Mouse (Mus musculus) kidney, embryonic 16.5 days (tissue): ENCODE data around the gene Wnt3a. TPM values are rescaled to one million over a fixed set of nuclear protein-coding genes. Genes with fewer than 3 reads are reported as not detected.

ENCODE experiments used
- ATAC-seq: fragments of 200-750 bp; cut with Nextera tagmentation; 2 replicates; pipeline ENCODE4 v1.8.0; 2017; ENCODE audit warnings: moderate TSS enrichment; ENCODE audit not compliant: low FRiP score, low TSS enrichment
- H3K27ac ChIP-seq: fragments of 300-500 bp; sonication (generic); 2 replicates; pipeline ENCODE4 v1.5.1; 2014; ENCODE audit warnings: low read length
- H3K27me3 ChIP-seq: fragments of 300-500 bp; sonication (generic); 2 replicates; pipeline ENCODE4 v1.6.1; 2014; ENCODE audit warnings: low read length, control low read depth, mixed read lengths; ENCODE audit not compliant: insufficient read depth
- H3K36me3 ChIP-seq: fragments of 300-500 bp; sonication (generic); 2 replicates; pipeline ENCODE4 v1.6.1; 2014; ENCODE audit warnings: low read length, control low read depth, mixed read lengths; ENCODE audit not compliant: insufficient read depth
- H3K4me1 ChIP-seq: fragments of 300-500 bp; sonication (generic); 2 replicates; pipeline ENCODE4 v1.6.1; 2014; ENCODE audit warnings: low read length, control low read depth, mixed read lengths; ENCODE audit not compliant: insufficient read depth
- H3K4me2 ChIP-seq: fragments of 300-500 bp; sonication (generic); replicated peaks from 2 replicates; pipeline ENCODE4 v1.6.1; 2014; ENCODE audit warnings: low read depth, low read length
- H3K4me3 ChIP-seq: fragments of 300-500 bp; sonication (generic); 2 replicates; pipeline ENCODE4 v1.5.1; 2014; ENCODE audit warnings: mild to moderate bottlenecking, low read length
- H3K9ac ChIP-seq: fragments of 300-500 bp; sonication (generic); replicated peaks from 2 replicates; pipeline ENCODE4 v1.6.1; 2014; ENCODE audit warnings: low read length
- H3K9me3 ChIP-seq: fragments of 300-500 bp; sonication (generic); 2 replicates; pipeline ENCODE4 v1.6.1; 2016; ENCODE audit warnings: low read length, control low read depth
- WGBS: fragments of 180-500 bp; shearing (Covaris S2); extraction: QIAGEN DNeasy Blood & Tissue Kit; methylation state at CpG from one replicate; pipeline ENCODE4 v1.1.7; 2014; 5-methylcytosine and 5-hydroxymethylcytosine counted together
- polyA plus RNA-seq: library from polyadenylated mRNA; unstranded; fragments of >200 nt; fragmentation: Nextera tagmentation; extraction: Ambion mirVana; gene quantifications from 2 replicates; pipeline ENCODE4 v1.2.1, GENCODE M21; 2015

Wnt3a gene
- polyA plus RNA-seq, 1 experiment from 2014 or later = not detected

DNA sequence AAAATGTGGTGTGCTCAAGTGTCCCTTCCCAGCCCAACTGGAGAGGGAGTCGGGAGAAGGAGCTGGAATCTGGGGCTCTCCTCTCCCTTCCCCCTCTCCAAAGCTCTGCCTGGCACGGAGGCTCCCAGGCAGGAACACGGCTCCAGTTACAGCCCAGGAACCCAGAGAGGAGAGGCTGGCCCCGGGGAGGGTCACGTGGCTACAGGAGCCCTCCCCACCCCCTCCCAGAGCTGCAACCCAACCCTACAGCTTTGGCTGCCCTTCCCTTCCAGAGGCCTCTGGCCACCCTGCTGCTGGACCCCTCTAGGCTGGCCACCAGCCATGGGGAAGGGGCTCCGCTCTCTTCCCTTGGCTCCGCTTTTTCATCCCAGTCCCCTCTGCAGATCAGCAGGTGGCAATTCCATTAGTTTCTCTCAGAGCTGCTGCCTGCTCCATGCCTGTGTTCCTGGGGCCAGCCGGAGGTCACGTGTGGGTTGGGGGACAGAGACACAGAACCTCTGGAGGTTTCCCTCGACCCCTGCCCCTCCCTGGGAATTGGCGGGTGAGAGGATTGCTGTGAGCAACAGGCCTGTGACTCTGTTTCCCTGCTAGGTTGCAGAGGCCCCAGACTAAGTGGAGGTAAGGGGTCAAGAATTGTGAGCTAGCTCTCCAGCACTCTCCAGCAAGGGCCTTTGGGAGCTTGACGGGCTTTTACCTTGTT is 18.7 kb upstream of the Wnt3a start:
- Histone ChIP-seq H3K9ac (peak overlapping the region; percentile 23), H3K9me3 (no peaks in the 10 kb centered on the region), H3K27ac (peak overlapping the region; percentile 52; the same call in 1 of the 2 replicates), H3K4me3 (no peak overlapping the region), H3K27me3 (peaks cover 44% of the 10 kb centered on the region), H3K36me3 (no peaks in the 10 kb centered on the region), H3K4me2 (peak overlapping the region; percentile 15; the same call in 1 of the 2 replicates), H3K4me1 (peaks cover 54% of the 10 kb centered on the region)
- WGBS = 11% methylated on average over 12 of the region's 12 CpGs
- ATAC-seq = peak; percentile 60

DNA sequence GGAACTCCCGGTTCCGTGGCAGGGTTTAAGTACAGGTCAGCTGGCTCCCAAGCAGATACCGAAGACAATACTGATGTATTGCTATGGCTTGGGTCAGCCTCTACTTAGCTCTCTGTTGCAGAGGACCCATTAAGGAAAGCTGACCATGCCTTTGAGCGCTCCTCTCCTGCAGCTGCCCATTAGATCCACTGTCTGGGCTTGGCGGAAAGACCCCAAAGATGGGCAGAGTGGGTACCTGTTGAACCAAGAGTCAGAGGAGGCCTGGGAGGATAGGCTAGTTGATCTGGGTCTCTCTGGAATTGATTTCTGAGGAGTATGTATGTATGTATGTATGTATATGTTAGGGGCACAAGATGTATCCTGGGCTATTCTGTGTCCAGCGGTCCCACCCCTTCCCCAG is 18.1 kb upstream of the Wnt3a start:
- peaks cover 50% of the 10 kb centered on the region for H3K27me3 ChIP-seq
- no peak for ATAC-seq
- H3K9me3 ChIP-seq = no peaks in the 10 kb centered on the region
- H3K9ac ChIP-seq = no peak overlapping the region
- peaks cover 52% of the 10 kb centered on the region for H3K4me1 ChIP-seq
- H3K4me2 ChIP-seq = peak overlapping the region; percentile 15; the same call in 1 of the 2 replicates
- no peak overlapping the region for H3K4me3 ChIP-seq
- WGBS = 35% methylated on average over 6 of the region's 6 CpGs
- H3K27ac ChIP-seq = peak overlapping the region; percentile 52; the same call in 1 of the 2 replicates
- H3K36me3 ChIP-seq = no peaks in the 10 kb centered on the region

DNA sequence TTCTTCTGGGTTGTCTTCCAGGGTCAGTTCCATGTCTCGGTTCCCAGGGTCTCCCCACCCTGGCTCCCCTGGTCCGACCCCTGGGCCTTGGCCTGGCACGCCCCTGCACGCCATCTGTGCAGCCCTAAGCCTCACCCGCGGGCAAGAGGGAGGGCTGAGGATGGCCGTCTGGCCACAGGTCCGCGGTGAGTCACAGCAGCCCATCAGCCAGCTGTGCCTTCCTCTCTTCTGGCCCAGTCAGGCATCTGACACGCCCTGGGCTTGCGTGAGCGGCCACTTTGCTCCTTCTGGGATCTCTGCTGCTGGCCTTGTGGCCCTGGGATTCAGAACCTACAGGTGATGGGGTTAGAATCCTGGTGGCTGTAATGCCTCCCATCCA is 17.6 kb upstream of the Wnt3a start:
- 10% methylated on average over 12 of the region's 12 CpGs for WGBS
- peaks cover 53% of the 10 kb centered on the region for H3K27me3 ChIP-seq
- peaks cover 49% of the 10 kb centered on the region for H3K4me1 ChIP-seq
- H3K36me3 ChIP-seq = no peaks in the 10 kb centered on the region
- no peak overlapping the region for H3K27ac ChIP-seq
- no peaks in the 10 kb centered on the region for H3K9me3 ChIP-seq
- peak; percentile 14; the same call in 1 of the 2 replicates for ATAC-seq
- no peak overlapping the region for H3K4me3 ChIP-seq
- H3K9ac ChIP-seq = no peak overlapping the region; the same call in 1 of the 2 replicates
- H3K4me2 ChIP-seq = 0 out of 2 replicates have a peak overlapping the region, but pooled peaks have one; percentile 24

DNA sequence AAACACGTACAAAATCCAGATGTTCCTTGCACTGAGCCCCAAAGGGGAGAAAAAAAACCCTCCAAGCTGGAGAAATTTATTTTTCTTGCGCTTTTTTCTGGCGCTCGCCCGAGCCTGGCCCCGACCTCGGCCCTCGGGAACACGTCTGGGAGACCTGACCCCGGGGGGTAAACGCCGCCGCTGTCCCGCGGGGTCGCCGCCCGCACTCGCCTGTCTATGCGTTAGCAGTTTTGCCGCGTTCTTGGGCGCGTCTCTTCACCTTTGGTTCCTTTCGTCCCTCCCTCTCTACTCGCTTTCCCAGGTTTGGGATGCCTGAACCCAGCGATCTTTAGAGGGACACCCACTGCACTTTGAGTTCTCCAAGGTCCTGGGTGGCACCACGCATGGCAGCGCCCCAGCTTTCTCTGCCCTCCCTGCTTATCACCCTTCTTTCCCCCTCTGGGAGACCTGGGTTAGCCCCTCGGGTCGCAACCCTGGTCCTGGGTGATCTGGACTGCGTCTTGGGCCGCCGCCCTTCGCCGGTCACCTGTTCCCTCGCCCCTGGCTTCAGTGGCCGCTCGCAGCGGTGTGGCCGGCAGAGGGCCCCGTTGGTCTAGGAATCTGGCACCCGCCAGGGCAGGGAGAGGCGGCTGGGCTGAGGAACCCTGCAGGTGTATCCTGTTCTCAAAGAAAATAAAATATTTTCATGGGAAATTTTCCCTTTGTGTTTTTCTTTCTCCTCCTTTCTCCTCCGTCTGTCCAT is 17.0 kb upstream of the Wnt3a start:
- Histone ChIP-seq H3K4me1 (peaks cover 43% of the 10 kb centered on the region), H3K4me2 (peak overlapping the region; percentile 97), H3K27me3 (peaks cover 53% of the 10 kb centered on the region), H3K27ac (no peak overlapping the region), H3K36me3 (no peaks in the 10 kb centered on the region), H3K9ac (peak overlapping the region; percentile 68), H3K4me3 (peak overlapping the region; percentile 65), H3K9me3 (no peaks in the 10 kb centered on the region)
- WGBS = under 1% methylated on average over 44 of the region's 45 CpGs
- peak; percentile 65 for ATAC-seq

DNA sequence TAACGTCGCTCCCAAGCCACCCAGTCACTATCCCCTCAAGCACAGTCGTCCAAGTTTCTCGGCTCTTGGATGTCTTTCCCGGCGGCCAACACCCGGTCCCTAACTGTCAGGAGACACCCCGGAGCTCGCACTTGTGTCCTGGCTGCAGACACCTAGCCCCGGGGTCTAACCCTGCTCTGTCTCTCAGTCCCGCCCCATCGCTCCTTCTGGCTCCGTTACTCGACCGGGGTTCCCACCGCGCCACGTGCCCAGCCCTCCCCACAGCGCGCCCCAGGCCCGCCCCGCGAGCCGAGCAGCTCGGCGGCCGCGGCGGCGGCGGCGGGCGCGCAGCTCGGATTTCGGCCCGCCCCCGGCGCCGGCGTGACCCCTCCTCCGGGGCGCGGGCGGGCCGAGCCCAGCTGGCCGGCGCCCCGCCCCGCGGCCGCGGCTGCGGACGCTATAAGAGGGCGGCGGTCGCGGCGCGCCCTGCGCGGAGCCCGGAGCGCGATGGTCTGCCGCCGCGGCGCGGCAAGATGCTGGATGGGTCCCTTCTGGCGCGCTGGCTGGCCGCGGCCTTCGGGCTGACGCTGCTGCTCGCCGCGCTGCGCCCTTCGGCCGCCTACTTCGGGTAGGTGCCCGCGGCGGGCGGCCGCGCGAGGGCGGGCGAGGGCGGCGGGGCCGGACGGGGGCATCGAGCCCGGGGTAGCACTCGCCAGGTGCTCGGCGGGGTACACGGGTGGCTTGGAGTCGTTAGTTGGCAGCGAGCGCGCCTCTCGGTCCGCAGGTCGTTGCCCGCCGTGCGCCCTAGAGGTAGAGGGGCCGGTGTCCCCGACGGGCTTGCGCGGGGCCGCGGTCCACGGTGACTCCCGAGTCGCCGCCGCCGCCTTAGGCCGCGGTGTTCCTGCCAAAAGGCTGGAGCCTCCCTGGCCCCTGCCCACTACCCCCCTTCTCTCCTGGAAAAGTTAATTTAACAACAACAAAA is 16.2 kb upstream of the Wnt3a start, which contains the start of gene Wnt9a:
TSS of gene Wnt9a (plus strand) at position 468 of the 961 bp plus-strand sequence.
- peak; percentile 69 for ATAC-seq
- Histone ChIP-seq H3K4me3 (peak within 1 kb of the TSS; percentile 65), H3K4me1 (peaks cover 38% of the 10 kb centered on the region), H3K27ac (no peak within 1 kb of the TSS), H3K4me2 (peak within 1 kb of the TSS; percentile 97), H3K9me3 (no peaks in the 10 kb centered on the region), H3K36me3 (no peaks in the 10 kb centered on the region), H3K9ac (peak within 1 kb of the TSS; percentile 68), H3K27me3 (peaks cover 53% of the 10 kb centered on the region)
- WGBS = under 1% methylated on average over 81 of the region's 128 CpGs

DNA sequence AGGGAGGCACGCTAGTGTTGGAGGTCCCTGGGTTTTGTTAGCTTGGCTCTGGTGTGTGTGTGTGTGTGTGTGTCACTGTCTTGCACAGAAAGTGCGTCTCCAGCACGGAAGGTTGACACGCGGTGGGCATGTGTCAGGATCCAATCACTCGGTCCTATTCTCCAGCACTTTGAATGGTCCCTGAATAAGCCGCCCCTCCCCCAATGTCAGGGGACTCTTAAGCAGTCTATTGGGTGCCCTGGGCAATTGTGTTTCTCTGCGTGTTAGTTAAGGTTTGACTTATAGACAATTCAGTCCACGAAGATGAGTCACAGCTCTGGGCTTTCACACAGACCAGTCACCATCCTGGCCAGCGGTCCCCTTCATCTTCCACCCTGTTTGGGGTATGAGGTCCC is 15.3 kb upstream of the Wnt3a start:
- H3K9ac ChIP-seq = no peak overlapping the region
- H3K4me3 ChIP-seq = peak overlapping the region; percentile 65
- peaks cover 53% of the 10 kb centered on the region for H3K27me3 ChIP-seq
- 3% methylated on average over 10 of the region's 10 CpGs for WGBS
- peak overlapping the region; percentile 97 for H3K4me2 ChIP-seq
- ATAC-seq = no peak
- no peaks in the 10 kb centered on the region for H3K9me3 ChIP-seq
- H3K4me1 ChIP-seq = peaks cover 38% of the 10 kb centered on the region
- H3K36me3 ChIP-seq = no peaks in the 10 kb centered on the region
- H3K27ac ChIP-seq = no peak overlapping the region

DNA sequence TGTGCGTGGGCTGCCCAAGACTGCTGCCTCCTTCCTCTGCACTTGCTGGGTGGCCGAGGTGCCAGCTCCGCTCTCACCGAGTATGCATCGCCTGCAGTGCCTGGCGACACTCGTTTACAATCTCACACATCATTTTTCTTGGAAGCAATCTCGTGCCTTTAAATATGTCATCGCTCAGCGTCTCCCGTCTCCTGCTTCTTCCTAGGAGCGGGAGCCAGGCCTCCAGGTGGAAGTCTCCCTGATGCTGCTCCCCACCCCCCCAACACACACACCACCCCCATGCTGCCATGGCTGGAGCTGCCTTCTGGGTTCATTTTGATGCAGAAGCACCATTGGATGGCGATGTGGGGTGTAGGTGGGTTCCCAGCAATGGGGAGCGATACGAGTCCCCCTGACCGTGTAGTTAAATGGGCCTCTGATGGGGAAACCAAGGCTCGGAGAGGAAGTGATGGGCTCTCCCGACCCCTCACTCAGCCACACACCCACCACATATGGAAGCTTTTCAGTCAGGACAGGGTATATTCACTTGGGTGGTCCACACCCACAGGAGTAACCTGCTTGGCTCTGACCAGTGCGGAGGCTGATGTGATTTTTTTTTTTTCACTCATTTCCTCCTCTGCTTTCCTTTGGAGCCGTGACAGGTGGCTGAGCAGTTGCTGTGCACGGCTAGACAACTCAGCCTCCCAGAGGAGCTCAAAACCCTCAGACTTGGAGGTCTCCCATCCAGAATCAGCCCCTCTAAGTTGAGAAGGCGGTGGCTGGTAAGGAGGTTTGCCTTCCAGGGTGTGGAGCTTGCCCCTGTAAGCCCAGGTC is 14.7 kb upstream of the Wnt3a start:
- ATAC-seq = no peak
- 38% methylated on average over 22 of the region's 22 CpGs for WGBS
- H3K9me3 ChIP-seq = no peaks in the 10 kb centered on the region
- H3K4me1 ChIP-seq = peaks cover 38% of the 10 kb centered on the region
- peaks cover 56% of the 10 kb centered on the region for H3K27me3 ChIP-seq
- no peak overlapping the region for H3K9ac ChIP-seq
- no peaks in the 10 kb centered on the region for H3K36me3 ChIP-seq
- no peak overlapping the region for H3K4me3 ChIP-seq
- no peak overlapping the region for H3K27ac ChIP-seq
- H3K4me2 ChIP-seq = no peak overlapping the region

DNA sequence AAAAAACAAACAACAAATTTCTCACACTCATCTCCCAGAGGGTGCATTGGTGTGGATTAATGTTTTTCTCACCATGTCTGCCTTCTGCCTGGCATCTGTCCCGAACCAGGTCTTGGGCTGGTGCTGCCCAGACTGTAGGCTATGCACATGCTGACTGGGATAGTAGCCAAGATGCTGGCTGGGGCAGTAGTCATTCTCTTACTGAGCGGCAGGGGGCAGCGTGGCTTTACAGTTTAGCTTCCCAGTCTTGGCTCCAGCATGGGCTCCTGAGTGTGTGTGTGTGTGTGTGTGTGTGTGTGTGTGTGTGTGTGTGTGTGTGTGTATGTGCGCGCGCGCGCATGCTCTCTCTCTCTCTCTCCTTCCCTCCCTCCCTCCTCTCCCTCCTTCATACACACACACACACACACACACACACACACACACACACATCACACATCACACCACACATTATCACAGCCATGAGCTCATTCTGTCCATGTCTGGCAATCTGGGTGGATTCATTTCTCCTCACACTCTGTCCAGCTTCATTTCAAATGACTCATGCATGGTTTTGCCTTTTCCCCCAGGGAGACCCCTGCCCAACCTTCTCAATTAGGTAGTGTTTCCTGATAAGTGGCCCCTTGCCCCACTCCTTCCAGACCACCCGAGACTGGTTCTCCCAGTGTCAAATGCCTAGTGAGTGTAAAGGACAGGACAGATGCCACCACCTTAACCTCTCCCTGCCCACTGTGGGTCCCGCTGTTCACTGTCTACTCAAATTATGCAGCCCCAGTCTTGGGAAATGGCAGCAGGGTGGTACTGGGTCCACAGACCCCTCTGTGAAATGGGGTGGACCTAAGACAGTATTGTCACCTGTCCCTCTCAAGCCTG is 12.4 kb upstream of the Wnt3a start:
- 36% methylated on average over 5 of the region's 10 CpGs for WGBS
- peaks cover 20% of the 10 kb centered on the region for H3K4me1 ChIP-seq
- H3K9ac ChIP-seq = no peak overlapping the region
- H3K4me2 ChIP-seq = no peak overlapping the region
- H3K4me3 ChIP-seq = no peak overlapping the region
- no peaks in the 10 kb centered on the region for H3K9me3 ChIP-seq
- no peak overlapping the region for H3K27ac ChIP-seq
- no peaks in the 10 kb centered on the region for H3K36me3 ChIP-seq
- peaks cover 57% of the 10 kb centered on the region for H3K27me3 ChIP-seq
- no peak for ATAC-seq
